Mouse (Mus musculus) forebrain, embryonic 14.5 days (tissue): ENCODE measurements around the gene Tnfrsf1a. TPM values are rescaled to one million over a fixed set of nuclear protein-coding genes. Genes with fewer than 3 reads are reported as not detected.
A peak's percentile ranks its signal among the peaks of the same experiment; 100 is the strongest.
"Not testable (repeated sequence)": the region's sequence is repeated elsewhere in the genome, so short reads cannot be mapped to it uniquely, and the experiment has no call there.

Source experiments
- ATAC-seq: fragments of 200-750 bp; cut with Nextera tagmentation; 2 replicates; pipeline ENCODE4 v1.8.0; 2017; ENCODE audit warnings: mild to moderate bottlenecking, moderate library complexity
- DNase-seq: peaks from one replicate; pipeline ENCODE4 v3.0.0-alpha.2; 2015; ENCODE audit warnings: low spot score
- H3K27ac ChIP-seq: fragments of 300-500 bp; sonication (generic); 2 replicates; pipeline ENCODE4 v1.5.1; 2014; ENCODE audit warnings: low read depth, mild to moderate bottlenecking, control low read depth, low read length, moderate library complexity
- H3K27me3 ChIP-seq: fragments of 300-500 bp; sonication (generic); replicated peaks from 2 replicates; pipeline ENCODE4 v1.6.1; 2014; ENCODE audit warnings: low read length, control low read depth, mixed read lengths; ENCODE audit not compliant: control insufficient read depth, insufficient read depth
- H3K36me3 ChIP-seq: fragments of 300-500 bp; sonication (generic); 2 replicates; pipeline ENCODE4 v1.6.1; 2014; ENCODE audit warnings: low read length, control low read depth; ENCODE audit not compliant: control insufficient read depth, insufficient read depth
- H3K4me1 ChIP-seq: fragments of 300-500 bp; sonication (generic); 2 replicates; pipeline ENCODE4 v1.6.1; 2014; ENCODE audit warnings: antibody characterized with exemption, low read length, control low read depth; ENCODE audit not compliant: control insufficient read depth, insufficient read depth
- H3K4me2 ChIP-seq: fragments of 300-500 bp; sonication (generic); 2 replicates; pipeline ENCODE4 v1.6.1; 2014; ENCODE audit warnings: mild to moderate bottlenecking, control low read depth, low read length
- H3K4me3 ChIP-seq: fragments of 300-500 bp; sonication (generic); 2 replicates; pipeline ENCODE4 v1.5.1; 2014; ENCODE audit warnings: low read depth, low read length, control low read depth
- H3K9ac ChIP-seq: fragments of 300-500 bp; sonication (generic); 2 replicates; pipeline ENCODE4 v1.6.1; 2014; ENCODE audit warnings: mild to moderate bottlenecking, low read length, control low read depth, moderate library complexity
- H3K9me3 ChIP-seq: fragments of 300-500 bp; sonication (generic); replicated peaks from 2 replicates; pipeline ENCODE4 v1.6.1; 2016; ENCODE audit warnings: low read length, control low read depth, mixed read lengths; ENCODE audit not compliant: control insufficient read depth
- WGBS: fragments of 180-500 bp; shearing (Covaris S2); extraction: QIAGEN DNeasy Blood & Tissue Kit; methylation state at CpG from one replicate; pipeline ENCODE4 v1.1.7; 2014; 5-methylcytosine and 5-hydroxymethylcytosine counted together
- polyA plus RNA-seq: library from polyadenylated mRNA; unstranded; fragments of >200 nt; fragmentation: Nextera tagmentation; extraction: Ambion mirVana; gene quantifications from 2 replicates; pipeline ENCODE4 v1.2.1, GENCODE M21; 2014

Gene Tnfrsf1a
- polyA plus RNA-seq = 14.2 and 16.2 TPM in 2 replicates

DNA sequence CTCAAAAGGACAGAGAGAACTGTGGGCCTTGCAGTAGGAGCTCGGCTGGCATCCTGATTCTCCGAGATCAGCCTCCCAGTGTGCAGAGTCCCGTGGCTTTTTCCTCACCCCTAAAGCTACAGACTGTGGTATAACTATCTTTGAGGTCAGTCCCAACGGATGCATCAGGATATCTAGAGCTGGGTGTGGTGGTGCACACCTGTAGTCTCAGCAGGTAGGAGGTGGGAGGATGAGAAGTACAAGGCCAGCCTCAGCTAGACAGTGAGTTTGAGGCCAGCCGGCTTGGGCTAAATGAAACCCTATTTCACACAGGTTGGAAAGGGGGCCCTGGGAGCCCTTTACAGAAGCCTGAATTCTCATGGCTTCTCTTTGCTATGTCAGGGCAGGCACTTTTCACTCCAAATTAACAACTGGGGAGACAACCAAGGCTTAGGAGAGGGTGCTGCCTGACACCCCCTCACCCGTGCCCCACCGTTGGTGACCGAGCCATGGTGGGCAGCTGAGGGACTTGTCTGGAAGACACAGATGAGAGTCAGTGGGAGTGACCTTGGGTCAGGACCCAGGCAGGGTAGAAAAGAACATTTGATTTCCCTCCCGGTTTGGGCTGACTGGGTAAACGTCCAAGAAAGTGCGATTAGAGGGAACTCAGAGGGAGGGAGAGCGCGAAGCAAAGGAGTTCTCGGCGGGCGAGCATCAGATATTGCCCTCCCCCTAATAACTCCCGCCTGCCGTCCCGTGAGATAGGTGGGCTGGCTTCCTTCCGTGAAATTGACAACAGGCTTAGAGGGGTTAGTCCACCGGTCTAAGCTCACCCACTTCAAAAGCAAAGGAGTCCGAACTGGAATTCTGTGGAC, at the start of gene Tnfrsf1a:
TSS of gene Tnfrsf1a (plus strand) at position 642 of the 854 bp plus-strand sequence.
- Histone ChIP-seq H3K36me3 (no peaks in the 10 kb centered on the region), H3K9me3 (no peaks in the 10 kb centered on the region), H3K27ac (no peak within 1 kb of the TSS), H3K4me2 (peak within 1 kb of the TSS; percentile 79), H3K4me1 (peaks cover 14% of the 10 kb centered on the region), H3K4me3 (peak within 1 kb of the TSS; percentile 44), H3K27me3 (no peaks in the 10 kb centered on the region), H3K9ac (peak within 1 kb of the TSS; percentile 68)
- DNase-seq (no peak), ATAC-seq (0 out of 2 replicates have a peak, but pooled peaks have one; percentile 21)
- WGBS = 5% methylated on average over 22 of the region's 22 CpGs

DNA sequence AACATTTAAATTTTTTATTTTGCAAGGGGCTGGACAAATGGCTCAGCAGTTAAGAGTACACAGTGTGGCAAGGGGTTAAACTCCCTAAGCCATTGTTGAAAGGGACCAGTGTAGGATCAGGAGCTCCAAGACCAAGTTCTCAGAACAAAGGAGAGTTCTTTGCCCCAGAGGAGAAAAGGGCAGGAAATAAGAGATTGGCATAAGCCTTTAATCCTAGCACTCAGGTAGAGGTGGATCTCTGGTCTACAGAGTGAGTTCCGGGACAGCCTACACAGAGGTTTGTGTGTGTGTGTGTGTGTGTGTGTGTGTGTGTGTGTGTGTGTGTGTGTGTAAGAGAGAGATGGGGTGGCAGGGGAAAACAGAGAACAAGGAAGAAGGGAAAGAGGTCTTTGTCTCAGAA, 48.2 kb upstream of the Tnfrsf1a start:
- no peaks in the 10 kb centered on the region for H3K36me3 ChIP-seq
- no peak overlapping the region for H3K4me3 ChIP-seq
- no peaks in the 10 kb centered on the region for H3K4me1 ChIP-seq
- no peak overlapping the region for H3K27ac ChIP-seq
- ATAC-seq = no peak
- no peaks in the 10 kb centered on the region for H3K9me3 ChIP-seq
- DNase-seq = no peak
- WGBS = 68% methylated on average over 1 of the region's 1 CpGs
- H3K9ac ChIP-seq = no peak overlapping the region
- no peak overlapping the region for H3K4me2 ChIP-seq
- H3K27me3 ChIP-seq = no peaks in the 10 kb centered on the region

DNA sequence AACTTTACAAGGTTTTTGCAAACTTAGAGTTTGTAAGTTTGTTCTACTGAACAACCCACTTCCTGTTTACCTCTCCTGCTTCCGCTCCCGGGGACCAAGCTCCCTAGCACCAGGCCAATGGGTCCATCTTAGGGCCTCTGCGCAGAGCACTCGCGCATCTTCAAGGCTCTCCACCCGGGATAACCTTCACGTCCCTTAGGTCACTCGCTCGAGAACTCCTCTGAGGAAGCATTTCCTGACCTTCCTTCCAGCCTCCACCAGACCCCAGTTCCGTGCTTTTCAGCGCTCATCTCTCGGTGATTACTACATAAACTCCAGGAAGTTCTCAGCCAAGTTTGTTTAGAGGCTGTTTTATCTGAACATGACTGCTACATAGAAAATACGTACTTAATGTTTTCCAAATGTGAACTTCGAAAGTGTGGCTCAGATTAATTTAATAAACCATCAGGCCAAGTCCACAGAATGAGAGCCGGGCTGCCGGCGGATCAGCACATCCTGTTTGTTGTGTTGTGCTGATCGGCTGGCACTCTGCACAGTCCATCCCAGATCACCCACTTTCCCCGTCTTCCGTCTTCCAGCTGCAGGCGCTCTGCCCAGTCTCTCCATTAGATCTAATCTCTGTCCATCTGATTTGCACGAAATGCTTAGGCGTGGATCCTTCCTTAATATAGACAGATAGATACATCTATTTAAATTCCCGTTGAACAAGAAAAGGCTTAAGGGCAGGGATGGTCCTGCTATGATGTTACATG, 46.8 kb upstream of the Tnfrsf1a start:
- Histone ChIP-seq H3K4me3 (no peak overlapping the region), H3K4me1 (no peaks in the 10 kb centered on the region), H3K9me3 (no peaks in the 10 kb centered on the region), H3K36me3 (no peaks in the 10 kb centered on the region), H3K27me3 (no peaks in the 10 kb centered on the region), H3K27ac (no peak overlapping the region), H3K4me2 (no peak overlapping the region), H3K9ac (no peak overlapping the region)
- ATAC-seq = no peak
- DNase-seq = no peak
- WGBS = 91% methylated on average over 24 of the region's 24 CpGs

DNA sequence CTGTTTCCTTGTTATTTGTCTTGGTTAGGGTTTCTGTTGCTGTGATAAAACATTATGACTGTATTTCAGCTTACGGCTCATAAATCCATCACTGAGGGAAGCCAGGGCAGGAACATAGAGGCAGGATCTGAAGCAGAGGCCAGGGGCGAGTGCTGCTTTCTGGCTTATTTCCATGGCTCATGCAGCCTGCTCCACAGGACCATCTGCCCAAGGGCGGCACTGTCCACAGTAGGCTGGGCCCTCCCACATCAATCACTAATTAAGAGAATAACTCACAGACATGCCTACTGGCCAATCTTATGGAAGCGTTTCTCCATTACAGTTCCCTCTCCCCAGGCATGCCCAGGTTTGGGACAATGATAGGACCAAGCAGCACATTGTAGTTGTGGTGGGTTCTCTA, 45.9 kb upstream of the Tnfrsf1a start:
- ATAC-seq (no peak), DNase-seq (no peak)
- H3K27ac ChIP-seq = no peak overlapping the region
- H3K4me1 ChIP-seq = no peaks in the 10 kb centered on the region
- H3K9ac ChIP-seq = no peak overlapping the region
- 65% methylated on average over 4 of the region's 4 CpGs for WGBS
- no peaks in the 10 kb centered on the region for H3K27me3 ChIP-seq
- no peak overlapping the region for H3K4me2 ChIP-seq
- no peaks in the 10 kb centered on the region for H3K36me3 ChIP-seq
- H3K4me3 ChIP-seq = no peak overlapping the region
- no peaks in the 10 kb centered on the region for H3K9me3 ChIP-seq

DNA sequence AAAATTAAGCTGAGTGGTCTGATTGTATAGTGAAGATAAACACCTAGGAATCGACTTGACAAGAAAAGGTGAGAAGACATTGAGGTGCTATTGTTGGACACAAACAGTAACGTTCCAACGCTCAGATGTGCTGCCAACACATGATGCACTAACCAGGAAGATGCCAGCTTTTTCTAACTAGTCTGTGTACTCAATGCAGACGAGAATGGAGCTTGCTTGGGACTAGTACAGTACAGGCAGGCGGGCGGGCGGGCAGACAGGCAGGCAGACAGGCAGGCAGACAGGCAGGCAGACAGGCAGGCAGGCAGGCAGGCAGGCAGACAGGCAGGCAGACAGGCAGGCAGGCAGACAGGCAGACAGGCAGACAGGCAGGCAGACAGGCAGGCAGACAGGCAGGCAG, 44.8 kb upstream of the Tnfrsf1a start:
- 82% methylated on average over 7 of the region's 7 CpGs for WGBS
- H3K4me1 ChIP-seq, H3K4me2 ChIP-seq, H3K4me3 ChIP-seq, DNase-seq, H3K9me3 ChIP-seq, H3K9ac ChIP-seq, H3K27me3 ChIP-seq, ATAC-seq, H3K36me3 ChIP-seq, H3K27ac ChIP-seq: not testable (repeated sequence)

DNA sequence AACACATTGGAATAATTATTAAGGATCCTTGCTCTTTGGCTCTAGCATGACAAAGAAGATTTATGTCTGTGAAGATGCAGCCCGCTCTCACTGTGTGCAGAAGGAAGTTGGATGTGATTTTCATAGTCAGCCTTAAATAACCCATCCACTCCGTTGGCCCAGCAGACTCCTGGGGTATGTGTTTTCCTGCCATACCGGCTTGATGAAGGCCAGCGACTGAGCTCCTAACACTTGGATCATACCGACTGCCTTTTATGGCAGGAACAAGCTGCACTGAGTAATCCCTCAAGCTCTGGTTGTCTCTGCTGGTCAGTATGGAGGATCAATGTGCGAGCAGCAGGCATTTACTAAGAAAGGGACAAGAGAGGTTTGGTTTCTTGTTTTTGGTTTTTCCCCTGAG, 43.7 kb upstream of the Tnfrsf1a start:
- DNase-seq (no peak), ATAC-seq (no peak)
- Histone ChIP-seq H3K9me3 (no peaks in the 10 kb centered on the region), H3K9ac (no peak overlapping the region), H3K4me3 (no peak overlapping the region), H3K27me3 (no peaks in the 10 kb centered on the region), H3K4me1 (no peaks in the 10 kb centered on the region), H3K27ac (no peak overlapping the region), H3K36me3 (no peaks in the 10 kb centered on the region), H3K4me2 (no peak overlapping the region)
- WGBS = 92% methylated on average over 6 of the region's 6 CpGs

DNA sequence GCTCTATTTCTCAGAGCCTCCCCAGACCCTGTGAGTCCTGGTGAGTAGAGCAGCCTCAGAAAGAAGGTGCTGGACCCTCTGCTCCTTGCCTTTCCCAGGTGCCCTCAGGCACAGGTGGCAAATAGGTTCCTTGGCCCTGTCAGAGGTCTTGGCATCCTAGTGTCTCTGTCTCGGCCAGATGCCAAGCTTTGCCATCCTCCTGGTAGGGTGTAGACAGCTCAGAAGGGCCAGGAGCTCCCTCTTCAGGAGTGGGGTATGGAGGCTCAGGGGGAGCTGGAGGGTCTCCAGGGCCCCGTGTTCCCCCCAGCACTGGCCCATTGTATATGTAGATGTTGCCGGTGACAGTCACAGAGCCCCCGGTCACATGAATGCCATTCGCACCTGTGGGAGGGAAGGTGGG, 42.1 kb upstream of the Tnfrsf1a start:
- H3K27me3 ChIP-seq = no peaks in the 10 kb centered on the region
- ATAC-seq (no peak), DNase-seq (no peak)
- no peaks in the 10 kb centered on the region for H3K36me3 ChIP-seq
- H3K4me2 ChIP-seq = no peak overlapping the region
- H3K27ac ChIP-seq = no peak overlapping the region
- WGBS = 89% methylated on average over 5 of the region's 5 CpGs
- no peaks in the 10 kb centered on the region for H3K9me3 ChIP-seq
- no peaks in the 10 kb centered on the region for H3K4me1 ChIP-seq
- no peak overlapping the region for H3K4me3 ChIP-seq
- no peak overlapping the region for H3K9ac ChIP-seq

DNA sequence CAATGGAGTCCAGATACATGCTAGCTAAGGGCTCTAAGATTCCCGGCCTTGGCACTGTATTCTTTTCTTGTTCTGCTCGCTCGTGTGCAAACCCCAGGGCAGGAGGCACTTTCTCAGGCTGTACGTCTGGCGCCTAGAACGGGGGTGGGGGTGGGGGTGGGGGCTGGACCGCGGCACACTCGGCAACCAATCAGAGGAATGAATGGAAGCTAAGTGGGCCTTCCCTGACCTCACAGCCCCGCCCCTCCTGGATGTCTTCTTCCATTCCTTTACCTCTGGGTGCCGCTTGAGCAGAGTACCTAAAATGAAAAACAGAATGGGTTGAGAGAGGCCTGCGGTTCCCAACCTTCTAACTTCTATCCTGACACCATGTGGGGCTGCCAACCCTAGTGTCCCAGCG, 40.2 kb upstream of the Tnfrsf1a start:
- WGBS = 8% methylated on average over 13 of the region's 13 CpGs
- Histone ChIP-seq H3K4me2 (no peak overlapping the region), H3K36me3 (no peaks in the 10 kb centered on the region), H3K27me3 (no peaks in the 10 kb centered on the region), H3K4me3 (no peak overlapping the region), H3K4me1 (peaks cover 6% of the 10 kb centered on the region), H3K9ac (no peak overlapping the region), H3K9me3 (no peaks in the 10 kb centered on the region), H3K27ac (no peak overlapping the region)
- ATAC-seq = peak; percentile 45; the same call in 1 of the 2 replicates
- DNase-seq = no peak

DNA sequence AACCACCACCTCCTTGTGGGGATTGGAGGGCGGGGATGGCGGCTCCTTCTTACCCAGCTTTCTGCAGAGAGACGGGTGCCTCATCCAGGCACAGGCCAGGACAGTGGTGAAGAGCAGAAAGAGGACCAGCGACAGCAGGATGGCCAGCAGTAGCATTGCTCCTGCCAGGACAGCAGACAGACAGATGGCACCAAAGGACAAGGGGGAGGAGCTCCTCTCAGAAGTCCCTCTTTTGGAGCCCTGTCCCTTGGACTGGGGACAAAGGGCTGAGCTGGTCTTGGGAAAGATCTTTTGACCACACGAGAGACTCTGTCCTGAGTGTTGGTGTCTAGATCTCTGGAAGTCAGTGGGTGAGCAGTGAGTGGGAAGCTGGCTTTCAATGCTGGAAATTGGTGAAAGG, 39.8 kb upstream of the Tnfrsf1a start:
- H3K27me3 ChIP-seq = no peaks in the 10 kb centered on the region; the same call in 1 of the 2 replicates
- H3K4me2 ChIP-seq = no peak overlapping the region
- no peaks in the 10 kb centered on the region for H3K9me3 ChIP-seq
- DNase-seq (no peak), ATAC-seq (no peak)
- H3K36me3 ChIP-seq = no peaks in the 10 kb centered on the region
- 41% methylated on average over 5 of the region's 5 CpGs for WGBS
- no peak overlapping the region for H3K27ac ChIP-seq
- H3K4me3 ChIP-seq = no peak overlapping the region
- H3K9ac ChIP-seq = no peak overlapping the region
- peaks cover 7% of the 10 kb centered on the region for H3K4me1 ChIP-seq
